In genomic region chr2:33215700-33216509, GRCm38 (mm10) we compare ENCODE assay signal across 7 mouse cellular contexts. TPM values are rescaled to one million over a fixed set of nuclear protein-coding genes. Genes with fewer than 3 reads are reported as not detected.
DNase-seq lines count a peak whose midpoint lies in the region; ATAC-seq lines count a peak whose summit lies in the region.

Gene Angptl2 (plus strand): TSS chr2:33216069.

- H3K36me3 ChIP-seq in intestine, embryonic 16.5 days (ENCODE audit: control insufficient read depth, insufficient read depth, low read length) = no peaks in the 10 kb centered on the region

- peak within 1 kb of the TSS; percentile 57 for H3K4me3 ChIP-seq in intestine, embryonic 16.5 days (ENCODE audit: low read length)

- ATAC-seq in granulocyte monocyte progenitor cell, adult 5-6 weeks (replicated peaks; ENCODE audit: poor library complexity, severe bottlenecking) = peak; percentile 91
- peak; percentile 95 for ATAC-seq in intestine, embryonic 16.5 days
- peak; percentile 89 for ATAC-seq in megakaryocyte-erythroid progenitor cell, adult 5-6 weeks (replicated peaks; ENCODE audit: low FRiP score, low TSS enrichment, poor library complexity, severe bottlenecking)

- intact Hi-C loops in left cerebral cortex, postnatal 25 days (cut with DNase I) = loop anchor here (5.0 kb wide), 2 partner anchors 51 to 131 kb away; no protein-coding TSS in a partner anchor

- H3K27ac ChIP-seq in intestine, embryonic 16.5 days (ENCODE audit: low read length) = peak within 1 kb of the TSS; percentile 92

- no peaks in the 10 kb centered on the region for H3K9me3 ChIP-seq in intestine, embryonic 16.5 days (ENCODE audit: control insufficient read depth, low read length)

- DNase-seq in adrenal gland, postnatal 14 days = peak; percentile 94
- DNase-seq in embryo, embryonic 9.5 days (ENCODE audit: extremely low spot score) = peak; percentile 94
- DNase-seq in left cerebral cortex, postnatal 25 days (ENCODE audit: low spot score in 2 of 2) = peak; percentile 61 to 78
- peak; percentile 63 for DNase-seq in right cerebral cortex, postnatal 4 days

- H3K4me1 ChIP-seq in intestine, embryonic 16.5 days (ENCODE audit: control insufficient read depth, insufficient read depth, low read length) = peaks cover 45% of the 10 kb centered on the region

- peak within 1 kb of the TSS; percentile 74 for H3K4me2 ChIP-seq in intestine, embryonic 16.5 days (ENCODE audit: low read depth, low read length)

- H3K9ac ChIP-seq in intestine, embryonic 16.5 days (ENCODE audit: low read depth, low read length) = peak within 1 kb of the TSS; percentile 74

- no peaks in the 10 kb centered on the region for H3K27me3 ChIP-seq in intestine, embryonic 16.5 days (replicated peaks; ENCODE audit: control insufficient read depth, insufficient read depth, low read length)

- 4% methylated on average over 22 of the region's 22 CpGs for WGBS in intestine, embryonic 16.5 days

RNA-seq across cellular contexts. Expression of gene Angptl2, which starts in this region (rescaled TPM):
- total RNA-seq in adrenal gland, postnatal 14 days (2021) = 35.6 and 36.8 TPM in 2 replicates
- 0.92 and 1.6 TPM in 2 replicates for total RNA-seq in granulocyte monocyte progenitor cell, adult 5-6 weeks (2014; fragmentation: Nextera tagmentation)
- 1.3 TPM in 2 replicates for total RNA-seq in granulocyte monocyte progenitor cell, adult 5-6 weeks (2017)
- 41.6 and 42.9 TPM in 2 replicates for polyA plus RNA-seq in intestine, embryonic 16.5 days (2015; fragmentation: Nextera tagmentation; extraction: Ambion mirVana)
- total RNA-seq in left cerebral cortex, postnatal 25 days (2021) = 1 to 10 TPM; 2.2 to 2.3 TPM
- not detected in 2 replicates for total RNA-seq in megakaryocyte-erythroid progenitor cell, adult 5-6 weeks (2014; fragmentation: Nextera tagmentation)
- total RNA-seq in megakaryocyte-erythroid progenitor cell, adult 5-6 weeks (2017) = 0.72 and 0.89 TPM in 2 replicates

Comparison
In these comparisons a context has a peak if more than half of its experiments do, and no peak if none do; other contexts are left out.
1. Peak in every context shown above with its lines: DNase-seq, ATAC-seq, H3K4me3 ChIP-seq and H3K27ac ChIP-seq.
2. RNA of gene Angptl2 (total RNA-seq): 35.6 to 36.8 TPM in adrenal gland, postnatal 14 days; 2.2 to 2.3 TPM in left cerebral cortex, postnatal 25 days, 0.92 to 1.6 TPM in granulocyte monocyte progenitor cell, adult 5-6 weeks and 0.72 to 0.89 TPM in megakaryocyte-erythroid progenitor cell, adult 5-6 weeks; every median in the first group is over 10 times any median in the second.
3. Peak in ATAC-seq in megakaryocyte-erythroid progenitor cell, adult 5-6 weeks; RNA of the gene not detected or under 1 TPM.